Mouse (Mus musculus) T-helper 2 cell (primary cell): ENCODE results near the gene Gm29094.
"Not testable (repeated sequence)": the region's sequence is repeated elsewhere in the genome, so short reads cannot be mapped to it uniquely, and the experiment has no call there.

Experiments
- in situ Hi-C: fragments of 300-600 bp; cut with MboI, MseI; formaldehyde crosslinking; loops from one replicate; pipeline ENCODE4 v1.15.1; 2025; ENCODE audit warnings: high pct_unique_total_duplicates

Gene Gm29094

GRCm38 (mm10) chr9:89238976-89239505 is 39.9 kb downstream of the Gm29094 start:
- in situ Hi-C loops = not testable (repeated sequence)

GRCm38 (mm10) chr9:89240516-89241019 is 41.4 kb downstream of the Gm29094 start:
- in situ Hi-C loops = loop anchor here (5.0 kb wide), 1 partner anchor 258 kb away; no protein-coding TSS in a partner anchor

GRCm38 (mm10) chr9:89253400-89253799 is 54.2 kb downstream of the Gm29094 start:
- in situ Hi-C loops = no loop called here

- in situ Hi-C loops = no loop called here
Measured at GRCm38 (mm10) chr9:89256556-89257335, 57.6 kb downstream of the Gm29094 start.

- in situ Hi-C loops = no loop called here
Measured at GRCm38 (mm10) chr9:89263968-89264367, 64.8 kb downstream of the Gm29094 start.

GRCm38 (mm10) chr9:89264571-89264970 is 65.4 kb downstream of the Gm29094 start:
- in situ Hi-C loops = no loop called here
